ENCODE assay signal across 9 mouse cellular contexts in genomic region chr6:90327670-90328069, GRCm38 (mm10). TPM values are rescaled to one million over a fixed set of nuclear protein-coding genes. Genes with fewer than 3 reads are reported as not detected.
DNase-seq lines count a peak whose midpoint lies in the region; ATAC-seq and TF ChIP-seq lines count a peak whose summit lies in the region.
"Had no signal": no experiment of that assay in that cellular context is flagged by ENCODE, and none has a peak within 500 bp of the region (broad histone marks: within the 10 kb centered on the region; RNA-seq: fewer than 3 reads in every experiment).

No protein-coding gene starts in this region.

- H3K27me3 ChIP-seq in kidney, postnatal 0 days (ENCODE audit: insufficient read depth, low read length) = no peaks in the 10 kb centered on the region
- 0 out of 2 replicates have a peak, but pooled peaks cover 3% of the 10 kb centered on the region for H3K27me3 ChIP-seq in kidney, embryonic 15.5 days

- WGBS in kidney, postnatal 0 days = 21% methylated on average over 6 of the region's 6 CpGs
- 20% methylated on average over 6 of the region's 6 CpGs for WGBS in kidney, embryonic 15.5 days

- peak; percentile 73 for TF ChIP-seq CTCF in kidney, postnatal 0 days (IDR thresholded peaks at IDR 0.05; ENCODE audit: low read depth)
- peak; percentile 54 for TF ChIP-seq CTCF in left cerebral cortex, adult 2 months (IDR thresholded peaks at IDR 0.05)

- H3K36me3 ChIP-seq in kidney, postnatal 0 days (ENCODE audit: insufficient read depth, low read length) = no peaks in the 10 kb centered on the region
- no peaks in the 10 kb centered on the region for H3K36me3 ChIP-seq in kidney, embryonic 15.5 days

- H3K27ac ChIP-seq in kidney, postnatal 0 days = no peak overlapping the region
- no peak overlapping the region for H3K27ac ChIP-seq in kidney, embryonic 15.5 days
- no peak overlapping the region for H3K27ac ChIP-seq in left cerebral cortex, adult 2 months

- no peak overlapping the region for H3K4me3 ChIP-seq in kidney, postnatal 0 days (replicated peaks; ENCODE audit: low read depth, low read length)
- no peak overlapping the region for H3K4me3 ChIP-seq in kidney, embryonic 15.5 days (replicated peaks)
- no peak overlapping the region for H3K4me3 ChIP-seq in left cerebral cortex, adult 2 months

- no peak overlapping the region for H3K4me2 ChIP-seq in kidney, postnatal 0 days (ENCODE audit: low read length)
- H3K4me2 ChIP-seq in kidney, embryonic 15.5 days = no peak overlapping the region

- peak; percentile 37 for DNase-seq in adrenal gland, postnatal 14 days
- no peak for DNase-seq in adrenal gland, adult 18-20 months (ENCODE audit: low spot score in 2 of 2)
- peak; percentile 51 for DNase-seq in kidney, postnatal 0 days (ENCODE audit: low spot score)
- peak; percentile 41 for DNase-seq in ZHBTc4 (ENCODE audit: low read depth, low spot score)
- peak; percentile 28 to 34 for DNase-seq in left cerebral cortex, adult 2 months (ENCODE audit: extremely low spot score in 1 of 2, low spot score in 2 of 2)
- no peak for DNase-seq in B cell, adult 2 months
- DNase-seq in yolk sac, embryonic 10.5 days (ENCODE audit: low spot score) = no peak

- intact Hi-C loops in left cerebral cortex, adult 2 months (cut with DNase I) = loop anchor here (1.0 kb wide), 1 partner anchor 647 kb away; no protein-coding TSS in a partner anchor

- H3K9me3 ChIP-seq in kidney, postnatal 0 days (replicated peaks; ENCODE audit: low read length) = no peaks in the 10 kb centered on the region
- no peaks in the 10 kb centered on the region for H3K9me3 ChIP-seq in kidney, embryonic 15.5 days (replicated peaks)

- H3K4me1 ChIP-seq in kidney, postnatal 0 days (replicated peaks; ENCODE audit: insufficient read depth, low read length) = no peaks in the 10 kb centered on the region
- peaks cover 13% of the 10 kb centered on the region for H3K4me1 ChIP-seq in kidney, embryonic 15.5 days

- no peak for ATAC-seq in kidney, postnatal 0 days (replicated peaks; ENCODE audit: low FRiP score, low read depth)
- ATAC-seq in kidney, embryonic 15.5 days (replicated peaks; ENCODE audit: low FRiP score) = no peak

- no peak overlapping the region for H3K9ac ChIP-seq in kidney, postnatal 0 days (ENCODE audit: low read depth, low read length)
- no peak overlapping the region for H3K9ac ChIP-seq in kidney, embryonic 15.5 days

RNA-seq across cellular contexts. Expression of gene Chst13, which starts 2.7 kb away (rescaled TPM):
- 0.74 TPM in 1 of 2 replicates, not detected in the other for total RNA-seq in adrenal gland, postnatal 14 days (2021)
- total RNA-seq in adrenal gland, adult 18-20 months (2021) = not detected
- 4.4 and 6.0 TPM in 2 replicates for polyA plus RNA-seq in kidney, postnatal 0 days (2015; fragmentation: Nextera tagmentation; extraction: Ambion mirVana)
- polyA plus RNA-seq in kidney, embryonic 15.5 days (2015; fragmentation: Nextera tagmentation; extraction: Ambion mirVana) = 4.9 and 5.6 TPM in 2 replicates
- not detected for total RNA-seq in left cerebral cortex, adult 2 months (2021)

RNA-seq across cellular contexts. Expression of gene Uroc1, which starts 5.4 kb away (rescaled TPM):
- 1.9 and 32.3 TPM in 2 replicates for total RNA-seq in adrenal gland, postnatal 14 days (2021)
- total RNA-seq in adrenal gland, adult 18-20 months (2021) = under 1 TPM; 0.10 to 0.13 TPM
- polyA plus RNA-seq in kidney, postnatal 0 days (2015; fragmentation: Nextera tagmentation; extraction: Ambion mirVana) = 0.38 and 0.69 TPM in 2 replicates
- polyA plus RNA-seq in kidney, embryonic 15.5 days (2015; fragmentation: Nextera tagmentation; extraction: Ambion mirVana) = 0.17 and 0.44 TPM in 2 replicates
- not detected for total RNA-seq in left cerebral cortex, adult 2 months (2021)
- total RNA-seq: left cerebral cortex, adult 8-10 months had no signal

RNA-seq across cellular contexts. Expression of gene BC048671, which starts 26.7 kb away (rescaled TPM):
- not detected in 2 replicates for total RNA-seq in adrenal gland, postnatal 14 days (2021)
- not detected for total RNA-seq in adrenal gland, adult 18-20 months (2021)
- not detected in 2 replicates for polyA plus RNA-seq in kidney, postnatal 0 days (2015; fragmentation: Nextera tagmentation; extraction: Ambion mirVana)
- polyA plus RNA-seq in kidney, embryonic 15.5 days (2015; fragmentation: Nextera tagmentation; extraction: Ambion mirVana) = not detected in 2 replicates
- not detected for total RNA-seq in left cerebral cortex, adult 2 months (2021)
- total RNA-seq: left cerebral cortex, adult 8-10 months had no signal

RNA-seq across cellular contexts. Expression of gene Zxdc, which starts 41.6 kb away (rescaled TPM):
- 20.0 and 20.2 TPM in 2 replicates for total RNA-seq in adrenal gland, postnatal 14 days (2021)
- 10 to 100 TPM; 33.0 to 43.5 TPM for total RNA-seq in adrenal gland, adult 18-20 months (2021)
- polyA plus RNA-seq in kidney, postnatal 0 days (2015; fragmentation: Nextera tagmentation; extraction: Ambion mirVana) = 8.8 and 9.1 TPM in 2 replicates
- 8.9 and 9.1 TPM in 2 replicates for polyA plus RNA-seq in kidney, embryonic 15.5 days (2015; fragmentation: Nextera tagmentation; extraction: Ambion mirVana)
- total RNA-seq in left cerebral cortex, adult 2 months (2021) = 10 to 100 TPM; 31.0 to 31.7 TPM

Comparison
In these comparisons a context has a peak if more than half of its experiments do, and no peak if none do; other contexts are left out.
1. DNase-seq: peak in adrenal gland, postnatal 14 days (single experiment), kidney, postnatal 0 days (single experiment), ZHBTc4 (single experiment) and left cerebral cortex, adult 2 months (2 of 2); none in adrenal gland, adult 18-20 months (0 of 2), B cell, adult 2 months (0 of 2) and yolk sac, embryonic 10.5 days (single experiment).